36 mouse cellular contexts compared by ENCODE assay signal in the genomic region with DNA sequence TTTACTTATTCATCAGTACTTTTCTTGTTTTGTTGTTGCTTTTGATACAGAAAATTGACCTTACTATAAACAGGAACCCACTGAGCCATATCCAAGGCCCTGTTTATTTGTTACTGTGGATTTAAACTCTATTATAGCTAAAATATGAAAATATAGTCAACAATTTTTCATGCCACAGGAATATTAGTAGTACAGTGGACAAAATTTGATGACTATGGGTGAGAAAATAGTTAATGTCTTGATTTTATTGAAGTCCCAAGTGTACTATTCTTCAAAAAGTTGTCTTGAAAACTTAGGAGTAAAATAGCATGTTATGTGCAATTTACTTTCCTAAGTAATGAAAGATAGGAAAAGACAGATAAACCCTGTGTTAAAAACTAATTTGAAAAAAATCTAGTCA.
"Had no signal": no experiment of that assay in that cellular context is flagged by ENCODE, and none has a peak within 500 bp of the region (broad histone marks: within the 10 kb centered on the region; RNA-seq: fewer than 3 reads in every experiment).

No protein-coding gene starts in this region.

- H3K9ac ChIP-seq: heart, embryonic 12.5 days; heart, embryonic 13.5 days; heart, embryonic 15.5 days; hindbrain, embryonic 12.5 days; hindbrain, embryonic 13.5 days; hindbrain, embryonic 14.5 days; hindbrain, embryonic 15.5 days; intestine, embryonic 15.5 days; kidney, embryonic 15.5 days had no signal

- H3K4me3 ChIP-seq: heart, embryonic 10.5 days; heart, embryonic 12.5 days; heart, embryonic 13.5 days; heart, embryonic 15.5 days; hindbrain, embryonic 10.5 days; hindbrain, embryonic 12.5 days; hindbrain, embryonic 13.5 days; hindbrain, embryonic 15.5 days; intestine, embryonic 15.5 days; kidney, embryonic 15.5 days; layer of hippocampus, adult 2 months; left cerebral cortex, adult 2 months had no signal

- ATAC-seq: hindbrain, embryonic 16.5 days; hindbrain, postnatal 0 days; inflammation-experienced regulatory T-cells, adult 6 months; intestine, embryonic 15.5 days; intestine, embryonic 16.5 days; intestine, postnatal 0 days had no signal

- H3K27me3 ChIP-seq: heart, embryonic 12.5 days; heart, embryonic 13.5 days; heart, embryonic 15.5 days; hindbrain, embryonic 12.5 days; hindbrain, embryonic 13.5 days; hindbrain, embryonic 15.5 days; intestine, embryonic 15.5 days; kidney, embryonic 15.5 days had no signal

- DNase-seq: heart, postnatal 10 days; heart, postnatal 14 days; heart, postnatal 36 days; heart, postnatal 4 days; kidney, adult 11 months; kidney, adult 18-20 months; kidney, adult 2 months; kidney, adult 8-10 months; kidney, adult 9 months; kidney, postnatal 10 days; kidney, postnatal 14 days; kidney, postnatal 25 days; kidney, postnatal 36 days; kidney, postnatal 4 days; layer of hippocampus, adult 9-11 months; layer of hippocampus, postnatal 36 days had no signal

- H3K4me2 ChIP-seq: heart, embryonic 11.5 days; heart, embryonic 12.5 days; heart, embryonic 13.5 days; heart, embryonic 15.5 days; hindbrain, embryonic 12.5 days; hindbrain, embryonic 13.5 days; hindbrain, embryonic 14.5 days; hindbrain, embryonic 15.5 days; intestine, embryonic 15.5 days; kidney, embryonic 15.5 days had no signal

- H3K4me1 ChIP-seq: heart, embryonic 10.5 days; hindbrain, embryonic 10.5 days; hindbrain, embryonic 12.5 days; hindbrain, embryonic 15.5 days; intestine, embryonic 15.5 days; kidney, embryonic 15.5 days had no signal

- H3K36me3 ChIP-seq: heart, embryonic 10.5 days; heart, embryonic 12.5 days; heart, embryonic 13.5 days; heart, embryonic 15.5 days; hindbrain, embryonic 10.5 days; hindbrain, embryonic 12.5 days; hindbrain, embryonic 13.5 days; hindbrain, embryonic 15.5 days; intestine, embryonic 15.5 days; kidney, embryonic 15.5 days had no signal

- H3K27ac ChIP-seq: heart, embryonic 10.5 days; heart, embryonic 13.5 days; heart, embryonic 15.5 days; hindbrain, embryonic 10.5 days; hindbrain, embryonic 12.5 days; hindbrain, embryonic 13.5 days; hindbrain, embryonic 14.5 days; hindbrain, embryonic 15.5 days; hindbrain, postnatal 0 days; intestine, embryonic 15.5 days; kidney, embryonic 15.5 days; kidney, postnatal 0 days; layer of hippocampus, adult 2 months; left cerebral cortex, adult 2 months had no signal

- H3K9me3 ChIP-seq: heart, embryonic 10.5 days; heart, embryonic 12.5 days; heart, embryonic 13.5 days; heart, embryonic 15.5 days; hindbrain, embryonic 10.5 days; hindbrain, embryonic 12.5 days; hindbrain, embryonic 13.5 days; hindbrain, embryonic 15.5 days; intestine, embryonic 15.5 days; kidney, embryonic 15.5 days had no signal
